Mouse (Mus musculus): ENCODE results near the gene Rab13.

Rab13 gene

GRCm38 (mm10) chr3:90253653-90254418 is 40.3 kb downstream of the Rab13 start, which contains the start of gene Crtc2:
Gene Crtc2 (plus strand): TSS chr3:90254163.
- in situ Hi-C loops (cut with MboI; ENCODE audit: low pct_unique_long_range_greater_than_20kb in 1 of 2, low sequenced_read_pairs in 2 of 2, unreplicated experiment in 1 of 2), result no loop called here

GRCm38 (mm10) chr3:90254419-90255193 is 41.1 kb downstream of the Rab13 start:
- in situ Hi-C loops (cut with MboI; ENCODE audit: low pct_unique_long_range_greater_than_20kb in 1 of 2, low sequenced_read_pairs in 2 of 2, unreplicated experiment in 1 of 2), result no loop called here

- in situ Hi-C loops (cut with MboI; ENCODE audit: low pct_unique_long_range_greater_than_20kb in 1 of 2, low sequenced_read_pairs in 2 of 2, unreplicated experiment in 1 of 2), result no loop called here
Observed at GRCm38 (mm10) chr3:90255194-90255565, 41.7 kb downstream of the Rab13 start.

GRCm38 (mm10) chr3:90255784-90256353 is 42.4 kb downstream of the Rab13 start:
- in situ Hi-C loops (cut with MboI; ENCODE audit: low pct_unique_long_range_greater_than_20kb in 1 of 2, low sequenced_read_pairs in 2 of 2, unreplicated experiment in 1 of 2), result no loop called here

- in situ Hi-C loops (cut with MboI; ENCODE audit: low pct_unique_long_range_greater_than_20kb in 1 of 2, low sequenced_read_pairs in 2 of 2, unreplicated experiment in 1 of 2), result no loop called here
Observed at GRCm38 (mm10) chr3:90256731-90257530, 43.4 kb downstream of the Rab13 start.

GRCm38 (mm10) chr3:90258521-90258920 is 45.0 kb downstream of the Rab13 start:
- in situ Hi-C loops (cut with MboI; ENCODE audit: low pct_unique_long_range_greater_than_20kb in 1 of 2, low sequenced_read_pairs in 2 of 2, unreplicated experiment in 1 of 2), result no loop called here

- in situ Hi-C loops (cut with MboI; ENCODE audit: low pct_unique_long_range_greater_than_20kb in 1 of 2, low sequenced_read_pairs in 2 of 2, unreplicated experiment in 1 of 2), result no loop called here
Observed at GRCm38 (mm10) chr3:90263121-90263771, 49.8 kb downstream of the Rab13 start.

- in situ Hi-C loops (cut with MboI; ENCODE audit: low pct_unique_long_range_greater_than_20kb in 1 of 2, low sequenced_read_pairs in 2 of 2, unreplicated experiment in 1 of 2), result no loop called here
Observed at GRCm38 (mm10) chr3:90264687-90265033, 51.2 kb downstream of the Rab13 start.

GRCm38 (mm10) chr3:90265034-90265931 is 51.8 kb downstream of the Rab13 start, which contains the start of gene Dennd4b:
Gene Dennd4b (plus strand): TSS chr3:90265185.
- in situ Hi-C loops (cut with MboI; ENCODE audit: low pct_unique_long_range_greater_than_20kb in 1 of 2, low sequenced_read_pairs in 2 of 2, unreplicated experiment in 1 of 2), result no loop called here

GRCm38 (mm10) chr3:90265932-90266741 is 52.6 kb downstream of the Rab13 start:
- in situ Hi-C loops (cut with MboI; ENCODE audit: low pct_unique_long_range_greater_than_20kb in 1 of 2, low sequenced_read_pairs in 2 of 2, unreplicated experiment in 1 of 2), result no loop called here

GRCm38 (mm10) chr3:90266901-90267775 is 53.6 kb downstream of the Rab13 start:
- in situ Hi-C loops (cut with MboI; ENCODE audit: low pct_unique_long_range_greater_than_20kb in 1 of 2, low sequenced_read_pairs in 2 of 2, unreplicated experiment in 1 of 2), result no loop called here

- in situ Hi-C loops (cut with MboI; ENCODE audit: low pct_unique_long_range_greater_than_20kb in 1 of 2, low sequenced_read_pairs in 2 of 2, unreplicated experiment in 1 of 2), result no loop called here
Observed at GRCm38 (mm10) chr3:90268190-90268589, 54.7 kb downstream of the Rab13 start.

GRCm38 (mm10) chr3:90268971-90269370 is 55.5 kb downstream of the Rab13 start:
- in situ Hi-C loops (cut with MboI; ENCODE audit: low pct_unique_long_range_greater_than_20kb in 1 of 2, low sequenced_read_pairs in 2 of 2, unreplicated experiment in 1 of 2), result no loop called here

GRCm38 (mm10) chr3:90270784-90271183 is 57.3 kb downstream of the Rab13 start:
- in situ Hi-C loops (cut with MboI; ENCODE audit: low pct_unique_long_range_greater_than_20kb in 1 of 2, low sequenced_read_pairs in 2 of 2, unreplicated experiment in 1 of 2), result no loop called here

- in situ Hi-C loops (cut with MboI; ENCODE audit: low pct_unique_long_range_greater_than_20kb in 1 of 2, low sequenced_read_pairs in 2 of 2, unreplicated experiment in 1 of 2), result no loop called here
Observed at GRCm38 (mm10) chr3:90272170-90272569, 58.7 kb downstream of the Rab13 start.

GRCm38 (mm10) chr3:90273855-90274254 is 60.4 kb downstream of the Rab13 start:
- in situ Hi-C loops (cut with MboI; ENCODE audit: low pct_unique_long_range_greater_than_20kb in 1 of 2, low sequenced_read_pairs in 2 of 2, unreplicated experiment in 1 of 2), result no loop called here
